Mouse (Mus musculus) thymus, adult 2 months (tissue): ENCODE data around the gene Tmem238. TPM values are rescaled to one million over a fixed set of nuclear protein-coding genes. Genes with fewer than 3 reads are reported as not detected.

Source experiments
- DNase-seq: peaks from one replicate; pipeline ENCODE4 v3.0.0; 2021
- H3K27ac ChIP-seq: fragments of 200-500 bp; 2 replicates; pipeline ENCODE4 v1.5.1; 2012; ENCODE audit warnings: low read length, control low read depth; ENCODE audit not compliant: control insufficient read depth, insufficient read depth
- H3K27me3 ChIP-seq: fragments of 200-500 bp; 2 replicates; pipeline ENCODE4 v1.6.1; 2012; ENCODE audit warnings: mild to moderate bottlenecking, low read length, moderate library complexity, mixed read lengths; ENCODE audit not compliant: control insufficient read depth, insufficient read depth
- H3K36me3 ChIP-seq: fragments of 200-500 bp; 2 replicates; pipeline ENCODE4 v1.6.1; 2012; ENCODE audit warnings: mild to moderate bottlenecking, low read length, moderate library complexity; ENCODE audit not compliant: control insufficient read depth, insufficient read depth
- H3K4me1 ChIP-seq: fragments of 200-500 bp; replicated peaks from 2 replicates; pipeline ENCODE4 v1.6.1; 2012; ENCODE audit warnings: low read length; ENCODE audit not compliant: control insufficient read depth, insufficient read depth
- H3K4me3 ChIP-seq: fragments of 200-500 bp; 2 replicates; pipeline ENCODE4 v1.5.1; 2012; ENCODE audit warnings: mild to moderate bottlenecking, low read length, control low read depth, moderate library complexity; ENCODE audit not compliant: control insufficient read depth, insufficient read depth
- CTCF ChIP-seq: fragments of 200-500 bp; IDR thresholded peaks from 2 replicates; pipeline ENCODE4 v1.5.1; 2012; ENCODE audit warnings: mild to moderate bottlenecking, control low read depth, low read length, moderate library complexity, borderline replicate concordance; ENCODE audit not compliant: control insufficient read depth, poor library complexity, insufficient read depth; ENCODE audit errors: extremely low read depth
- POLR2A ChIP-seq: fragments of 200-500 bp; IDR thresholded peaks from 2 replicates; pipeline ENCODE4 v1.6.1; 2012; ENCODE audit warnings: mild to moderate bottlenecking, low read length, control low read depth, moderate library complexity; ENCODE audit not compliant: control insufficient read depth, poor library complexity, insufficient read depth; ENCODE audit errors: extremely low read depth
- WGBS: fragments of 180-500 bp; shearing (Covaris S2); methylation state at CpG from one replicate; pipeline ENCODE4 v1.1.7; 2018; 5-methylcytosine and 5-hydroxymethylcytosine counted together
- polyA plus RNA-seq: library from polyadenylated mRNA; depleted of rRNA; stranded (reverse); fragments of >200 nt; gene quantifications from 2 replicates; pipeline ENCODE4 v1.2.3, GENCODE M21; 2012; rRNA removed

Tmem238 gene
- polyA plus RNA-seq = 18.1 and 23.5 TPM in 2 replicates

- 12% methylated on average over 40 of the region's 40 CpGs for WGBS
- H3K27me3 ChIP-seq = no peaks in the 10 kb centered on the region; the same call in 1 of the 2 replicates
- no peak within 1 kb of the TSS for H3K27ac ChIP-seq
- DNase-seq = peak; percentile 13
- peaks cover 24% of the 10 kb centered on the region for H3K4me1 ChIP-seq
- TF ChIP-seq POLR2A = no peak
- no peak for TF ChIP-seq CTCF
- H3K36me3 ChIP-seq = peaks cover 9% of the 10 kb centered on the region
- peak within 1 kb of the TSS; percentile 50 for H3K4me3 ChIP-seq
These were observed at the start of gene Tmem238 for GRCm38 (mm10) chr7:4789436-4789935. TSS of gene Tmem238 (minus strand) at chr7:4789656.

- no peak for DNase-seq
- WGBS = 28% methylated on average over 1 of the region's 1 CpGs
- peaks cover 7% of the 10 kb centered on the region; the same call in 1 of the 2 replicates for H3K27me3 ChIP-seq
- no peaks in the 10 kb centered on the region for H3K36me3 ChIP-seq
- peaks cover under 1% of the 10 kb centered on the region; the same call in 1 of the 2 replicates for H3K4me1 ChIP-seq
- no peak overlapping the region for H3K27ac ChIP-seq
- H3K4me3 ChIP-seq = no peak overlapping the region
- TF ChIP-seq POLR2A (no peak), CTCF (no peak)
These were observed 48.2 kb upstream of the Tmem238 start for GRCm38 (mm10) chr7:4837639-4838038.

- under 1% methylated on average over 51 of the region's 51 CpGs for WGBS
- Histone ChIP-seq H3K27ac (no peak overlapping the region), H3K36me3 (no peaks in the 10 kb centered on the region), H3K27me3 (peaks cover 7% of the 10 kb centered on the region; the same call in 1 of the 2 replicates), H3K4me1 (no peaks in the 10 kb centered on the region), H3K4me3 (peak overlapping the region; percentile 20; the same call in 1 of the 2 replicates)
- TF ChIP-seq POLR2A = no peak
- TF ChIP-seq CTCF = peak; percentile 50; the same call in 1 of the 2 replicates
- peak; percentile 56 for DNase-seq
These were observed 46.9 kb upstream of the Tmem238 start for GRCm38 (mm10) chr7:4836351-4836792.

GRCm38 (mm10) chr7:4835631-4836327, 46.3 kb upstream of the Tmem238 start:
- no peaks in the 10 kb centered on the region for H3K4me1 ChIP-seq
- DNase-seq = no peak
- H3K27me3 ChIP-seq = peaks cover 7% of the 10 kb centered on the region; the same call in 1 of the 2 replicates
- H3K36me3 ChIP-seq = no peaks in the 10 kb centered on the region
- TF ChIP-seq POLR2A (no peak), CTCF (no peak)
- 4% methylated on average over 34 of the region's 34 CpGs for WGBS
- H3K4me3 ChIP-seq = no peak overlapping the region
- H3K27ac ChIP-seq = no peak overlapping the region

- Histone ChIP-seq H3K4me1 (no peaks in the 10 kb centered on the region), H3K36me3 (no peaks in the 10 kb centered on the region), H3K4me3 (no peak overlapping the region), H3K27me3 (peaks cover 4% of the 10 kb centered on the region; the same call in 1 of the 2 replicates), H3K27ac (no peak overlapping the region)
- no peak for DNase-seq
- TF ChIP-seq POLR2A (no peak), CTCF (no peak)
- 18% methylated on average over 12 of the region's 12 CpGs for WGBS
These were observed 41.0 kb upstream of the Tmem238 start for GRCm38 (mm10) chr7:4830476-4830875.

GRCm38 (mm10) chr7:4825365-4825764, 35.9 kb upstream of the Tmem238 start:
- no peak overlapping the region for H3K4me3 ChIP-seq
- H3K27ac ChIP-seq = no peak overlapping the region

More at GRCm38 (mm10) chr7:4825365-4825764, 35.9 kb upstream of the Tmem238 start:
- no peaks in the 10 kb centered on the region for H3K36me3 ChIP-seq
- no peak for TF ChIP-seq CTCF
- no peak for TF ChIP-seq POLR2A
- DNase-seq = no peak
- no peaks in the 10 kb centered on the region for H3K4me1 ChIP-seq
- H3K27me3 ChIP-seq = no peaks in the 10 kb centered on the region
- 64% methylated on average over 4 of the region's 4 CpGs for WGBS
